Mouse (Mus musculus) cerebellum, adult 11 months (tissue): Measurements from ENCODE around the gene Ccdc148.

Experiments
- DNase-seq: peaks from one replicate; pipeline ENCODE4 v3.0.0; 2022

Gene Ccdc148

GRCm38 (mm10) chr2:59178191-59178590 lies 17.7 kb upstream of the Ccdc148 start:
- no peak for DNase-seq

- no peak for DNase-seq
Observed at GRCm38 (mm10) chr2:59175926-59176325, 15.4 kb upstream of the Ccdc148 start.

GRCm38 (mm10) chr2:59171533-59171932 lies 11.1 kb upstream of the Ccdc148 start:
- no peak for DNase-seq

GRCm38 (mm10) chr2:59170593-59170992 lies 10.1 kb upstream of the Ccdc148 start:
- DNase-seq, result no peak

- DNase-seq, result no peak
Observed at GRCm38 (mm10) chr2:59170208-59170589, 9.7 kb upstream of the Ccdc148 start.

GRCm38 (mm10) chr2:59169572-59170207 lies 9.2 kb upstream of the Ccdc148 start:
- DNase-seq, result no peak

- DNase-seq, result no peak
Observed at GRCm38 (mm10) chr2:59167830-59168229, 7.3 kb upstream of the Ccdc148 start.

GRCm38 (mm10) chr2:59166976-59167375 lies 6.5 kb upstream of the Ccdc148 start:
- no peak for DNase-seq

- DNase-seq, result no peak
Observed at GRCm38 (mm10) chr2:59162285-59162600, 1.8 kb upstream of the Ccdc148 start.

GRCm38 (mm10) chr2:59161441-59162284 lies 1.2 kb upstream of the Ccdc148 start:
- peak; percentile 71 for DNase-seq

- DNase-seq, result peak; percentile 58
Observed at GRCm38 (mm10) chr2:59161021-59161440, 548 bp upstream of the Ccdc148 start.

- no peak for DNase-seq
Observed at GRCm38 (mm10) chr2:59159961-59160604, 400 bp downstream of the Ccdc148 start.

- no peak for DNase-seq
Observed at GRCm38 (mm10) chr2:59158117-59158516, 2.4 kb downstream of the Ccdc148 start.

- no peak for DNase-seq
Observed at GRCm38 (mm10) chr2:59155428-59155827, 5.1 kb downstream of the Ccdc148 start.

GRCm38 (mm10) chr2:59131044-59131443 lies 29.4 kb downstream of the Ccdc148 start:
- no peak for DNase-seq

- DNase-seq, result no peak
Observed at GRCm38 (mm10) chr2:59129821-59130220, 30.7 kb downstream of the Ccdc148 start.

GRCm38 (mm10) chr2:59129023-59129422 lies 31.5 kb downstream of the Ccdc148 start:
- DNase-seq, result no peak

GRCm38 (mm10) chr2:59055615-59056145 lies 104.8 kb downstream of the Ccdc148 start:
- DNase-seq, result no peak

- DNase-seq, result peak; percentile 69
Observed at GRCm38 (mm10) chr2:59054339-59054738, 106.1 kb downstream of the Ccdc148 start.

- no peak for DNase-seq
Observed at GRCm38 (mm10) chr2:59053461-59054039, 106.9 kb downstream of the Ccdc148 start.

GRCm38 (mm10) chr2:59050245-59050824 lies 110.1 kb downstream of the Ccdc148 start:
- DNase-seq, result no peak

GRCm38 (mm10) chr2:59049686-59050085 lies 110.8 kb downstream of the Ccdc148 start:
- no peak for DNase-seq
